Mouse (Mus musculus) lung, adult 2 months (tissue): Measurements from ENCODE around the gene Rps24.

Source experiments
- CTCF ChIP-seq: fragments of 200-500 bp; IDR thresholded peaks from 2 replicates; pipeline ENCODE4 v1.5.1; 2011; ENCODE audit warnings: mild to moderate bottlenecking, low read length, control low read depth; ENCODE audit not compliant: insufficient read depth
- POLR2A ChIP-seq: fragments of 200-500 bp; IDR thresholded peaks from 2 replicates; pipeline ENCODE4 v1.6.1; 2011; ENCODE audit warnings: low read depth, mild to moderate bottlenecking, control low read depth, low read length, borderline replicate concordance; ENCODE audit errors: extremely low read depth

DNA sequence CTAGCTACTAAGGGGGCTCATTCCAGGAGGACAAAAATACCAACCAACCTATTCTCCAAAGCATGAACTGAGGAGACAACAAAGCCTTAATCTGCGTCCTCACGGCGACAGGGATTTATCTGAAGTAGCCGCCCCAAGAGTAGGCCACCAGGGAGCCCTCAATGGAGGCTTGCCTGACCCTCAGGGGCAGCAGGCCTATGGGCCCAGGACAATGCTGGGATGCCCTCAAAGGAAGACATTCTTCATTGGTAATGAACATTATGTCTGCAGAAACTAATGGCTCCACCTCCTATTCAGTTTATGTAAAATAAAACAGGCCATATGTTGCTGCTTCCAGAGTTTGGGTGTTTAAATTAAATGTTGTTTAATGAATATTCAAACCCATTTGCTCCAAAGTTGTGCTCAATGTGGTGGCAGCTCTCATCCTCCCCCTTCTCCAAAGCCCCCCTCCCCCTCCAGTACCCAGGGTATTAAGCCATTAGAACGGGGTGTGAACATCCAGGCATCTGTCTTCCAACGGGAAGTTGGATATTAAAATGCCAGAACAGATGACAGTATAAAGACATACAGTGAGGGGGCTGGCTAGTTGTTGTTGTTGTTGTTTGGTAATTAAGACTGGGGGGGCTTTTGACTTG, 25.7 kb downstream of the Rps24 start:
- TF ChIP-seq CTCF (no peak), POLR2A (no peak)
